ENCODE assay signal across 7 mouse cellular contexts in the genomic region with DNA sequence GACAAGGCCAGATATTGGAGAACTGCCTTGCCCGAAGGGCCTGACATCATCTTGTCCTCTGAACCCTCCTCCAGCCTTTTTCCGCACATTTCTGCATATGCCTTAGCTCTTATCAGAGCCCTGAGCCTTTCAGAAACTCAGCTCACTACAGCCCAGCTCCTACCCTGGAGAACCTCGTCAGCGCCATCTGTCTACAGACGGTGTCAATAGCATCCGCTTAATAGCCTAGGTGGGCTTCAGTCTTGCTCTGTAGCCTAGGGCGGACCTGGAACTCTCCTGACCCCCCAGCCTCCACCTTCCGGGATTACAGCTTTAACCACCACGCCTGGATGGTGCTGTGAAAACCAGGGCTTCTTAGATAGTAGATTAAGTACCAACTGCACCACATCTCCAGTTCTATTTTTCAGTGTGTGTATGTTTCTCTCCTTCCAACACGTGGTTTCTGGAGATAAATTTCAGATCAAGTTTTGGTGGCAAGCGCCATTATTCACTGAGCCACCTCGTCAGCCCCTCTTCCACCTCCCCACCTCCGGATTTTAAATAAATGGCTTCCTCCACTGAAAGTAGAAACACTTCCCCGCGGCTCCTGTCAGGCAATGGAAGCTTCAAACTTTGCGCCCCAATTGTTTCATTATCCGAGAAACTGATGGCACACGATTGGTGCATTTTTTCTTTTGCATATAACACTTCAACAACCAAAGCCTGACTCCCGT. TPM values are rescaled to one million over a fixed set of nuclear protein-coding genes. Genes with fewer than 3 reads are reported as not detected.
DNase-seq lines count a peak whose midpoint lies in the region; ATAC-seq lines count a peak whose summit lies in the region.

No protein-coding gene starts in this region.

- peak overlapping the region; percentile 58 for H3K9ac ChIP-seq in limb, embryonic 12.5 days (replicated peaks)
- H3K9ac ChIP-seq in midbrain, embryonic 14.5 days (replicated peaks; ENCODE audit: low read length) = peak overlapping the region; percentile 37; the same call in 1 of the 2 replicates

- H3K4me2 ChIP-seq in limb, embryonic 12.5 days = peak overlapping the region; percentile 72
- peak overlapping the region; percentile 65 for H3K4me2 ChIP-seq in midbrain, embryonic 14.5 days (ENCODE audit: low read length)

- H3K27me3 ChIP-seq in limb, embryonic 12.5 days = no peaks in the 10 kb centered on the region
- no peaks in the 10 kb centered on the region for H3K27me3 ChIP-seq in midbrain, embryonic 14.5 days (ENCODE audit: control insufficient read depth, insufficient read depth, low read length)

- no peaks in the 10 kb centered on the region for H3K9me3 ChIP-seq in limb, embryonic 12.5 days
- H3K9me3 ChIP-seq in midbrain, embryonic 14.5 days (ENCODE audit: control insufficient read depth, low read length) = no peaks in the 10 kb centered on the region

- WGBS in limb, embryonic 12.5 days = 7% methylated on average over 19 of the region's 19 CpGs
- WGBS in midbrain, embryonic 14.5 days = 7% methylated on average over 19 of the region's 19 CpGs

- H3K4me3 ChIP-seq in limb, embryonic 12.5 days (replicated peaks) = peak overlapping the region; percentile 50
- peak overlapping the region; percentile 43 for H3K4me3 ChIP-seq in midbrain, embryonic 14.5 days (replicated peaks; ENCODE audit: low read depth, low read length)

- no peaks in the 10 kb centered on the region for H3K36me3 ChIP-seq in limb, embryonic 12.5 days
- H3K36me3 ChIP-seq in midbrain, embryonic 14.5 days (ENCODE audit: control insufficient read depth, insufficient read depth, low read length) = no peaks in the 10 kb centered on the region

- DNase-seq in adrenal gland, postnatal 10 days = peak; percentile 83
- DNase-seq in embryo, embryonic 9.5 days (ENCODE audit: extremely low spot score) = peak; percentile 81
- DNase-seq in kidney, adult 11 months = peak; percentile 75
- DNase-seq in midbrain, embryonic 14.5 days = peak; percentile 81
- DNase-seq in spleen, adult 18-20 months = peak; percentile 66 to 81

- peak overlapping the region; percentile 89 for H3K27ac ChIP-seq in limb, embryonic 12.5 days
- peak overlapping the region; percentile 56; the same call in 1 of the 2 replicates for H3K27ac ChIP-seq in midbrain, embryonic 14.5 days (replicated peaks; ENCODE audit: low read depth, low read length)

- H3K4me1 ChIP-seq in limb, embryonic 12.5 days (replicated peaks) = peaks cover 20% of the 10 kb centered on the region
- H3K4me1 ChIP-seq in midbrain, embryonic 14.5 days (ENCODE audit: control insufficient read depth, insufficient read depth, low read length) = peaks cover 20% of the 10 kb centered on the region

- ATAC-seq in granulocyte monocyte progenitor cell, adult 5-6 weeks (replicated peaks; ENCODE audit: poor library complexity, severe bottlenecking) = peak; percentile 27
- ATAC-seq in limb, embryonic 12.5 days (ENCODE audit: insufficient number of reproducible peaks, insufficient read depth, low FRiP score, low TSS enrichment, low read depth) = no peak
- no peak for ATAC-seq in midbrain, embryonic 14.5 days (ENCODE audit: low FRiP score, low TSS enrichment)

RNA-seq across cellular contexts. Expression of gene Bicra, which starts 4.3 kb away (rescaled TPM):
- total RNA-seq in adrenal gland, postnatal 10 days (2021) = 10 to 100 TPM in 1 of 2 experiments, 1 to 10 TPM in 1; 8.5 to 11.0 TPM
- total RNA-seq in granulocyte monocyte progenitor cell, adult 5-6 weeks (2014; fragmentation: Nextera tagmentation) = 12.2 and 21.8 TPM in 2 replicates
- total RNA-seq in granulocyte monocyte progenitor cell, adult 5-6 weeks (2017) = 0.34 and 0.93 TPM in 2 replicates
- polyA plus RNA-seq in limb, embryonic 12.5 days (2016; fragmentation: Nextera tagmentation; extraction: Ambion mirVana) = 9.0 and 9.4 TPM in 2 replicates
- polyA plus RNA-seq in midbrain, embryonic 14.5 days (2014; fragmentation: Nextera tagmentation; extraction: Ambion mirVana) = 6.5 and 9.0 TPM in 2 replicates

RNA-seq across cellular contexts. Expression of gene Zfp541, which starts 9.6 kb away (rescaled TPM):
- total RNA-seq in adrenal gland, postnatal 10 days (2021) = under 1 TPM; 0.09 TPM
- not detected in 2 replicates for total RNA-seq in granulocyte monocyte progenitor cell, adult 5-6 weeks (2014; fragmentation: Nextera tagmentation)
- total RNA-seq in granulocyte monocyte progenitor cell, adult 5-6 weeks (2017) = 0.31 TPM in 1 of 2 replicates, not detected in the other
- polyA plus RNA-seq in limb, embryonic 12.5 days (2016; fragmentation: Nextera tagmentation; extraction: Ambion mirVana) = 0.08 TPM in 1 of 2 replicates, not detected in the other
- 0.09 and 0.13 TPM in 2 replicates for polyA plus RNA-seq in midbrain, embryonic 14.5 days (2014; fragmentation: Nextera tagmentation; extraction: Ambion mirVana)

RNA-seq across cellular contexts. Expression of gene Napa, which starts 46.2 kb away (rescaled TPM):
- total RNA-seq in adrenal gland, postnatal 10 days (2021) = 100 to 1,000 TPM; 106 to 109 TPM
- total RNA-seq in granulocyte monocyte progenitor cell, adult 5-6 weeks (2014; fragmentation: Nextera tagmentation) = 81.0 and 105 TPM in 2 replicates
- total RNA-seq in granulocyte monocyte progenitor cell, adult 5-6 weeks (2017) = 38.5 and 39.5 TPM in 2 replicates
- polyA plus RNA-seq in limb, embryonic 12.5 days (2016; fragmentation: Nextera tagmentation; extraction: Ambion mirVana) = 181 and 202 TPM in 2 replicates
- 209 and 245 TPM in 2 replicates for polyA plus RNA-seq in midbrain, embryonic 14.5 days (2014; fragmentation: Nextera tagmentation; extraction: Ambion mirVana)
